Mouse (Mus musculus) liver, embryonic 11.5 days (tissue): ENCODE data around the gene Ccdc148. TPM values are rescaled to one million over a fixed set of nuclear protein-coding genes. Genes with fewer than 3 reads are reported as not detected.

Experiments used
- ATAC-seq: fragments of 200-750 bp; cut with Nextera tagmentation; replicated peaks from 2 replicates; pipeline ENCODE4 v1.8.0; 2017; ENCODE audit warnings: moderate number of reproducible peaks, mild to moderate bottlenecking, moderate TSS enrichment, moderate library complexity; ENCODE audit not compliant: low FRiP score
- DNase-seq: peaks from one replicate; pipeline ENCODE4 v3.0.0-alpha.2; 2017; ENCODE audit warnings: low spot score
- H3K27ac ChIP-seq: fragments of 300-500 bp; sonication (generic); 2 replicates; pipeline ENCODE4 v1.5.1; 2014; ENCODE audit warnings: mild to moderate bottlenecking, low read depth, low read length, control low read depth
- H3K27me3 ChIP-seq: fragments of 300-500 bp; sonication (generic); replicated peaks from 2 replicates; pipeline ENCODE4 v1.6.1; 2014; ENCODE audit warnings: low read length, mixed read lengths; ENCODE audit not compliant: control insufficient read depth, insufficient read depth
- H3K36me3 ChIP-seq: fragments of 300-500 bp; sonication (generic); 2 replicates; pipeline ENCODE4 v1.6.1; 2014; ENCODE audit warnings: mild to moderate bottlenecking, low read length, moderate library complexity, mixed read lengths; ENCODE audit not compliant: control insufficient read depth, insufficient read depth
- H3K4me1 ChIP-seq: fragments of 300-500 bp; sonication (generic); replicated peaks from 2 replicates; pipeline ENCODE4 v1.6.1; 2014; ENCODE audit warnings: low read length, mixed read lengths; ENCODE audit not compliant: control insufficient read depth, insufficient read depth
- H3K4me2 ChIP-seq: fragments of 300-500 bp; sonication (generic); 2 replicates; pipeline ENCODE4 v1.6.1; 2014; ENCODE audit warnings: mild to moderate bottlenecking, control low read depth, moderate library complexity
- H3K4me3 ChIP-seq: fragments of 300-500 bp; sonication (generic); 2 replicates; pipeline ENCODE4 v1.5.1; 2014; ENCODE audit warnings: low read depth, low read length, control low read depth
- H3K9ac ChIP-seq: fragments of 300-500 bp; sonication (generic); 2 replicates; pipeline ENCODE4 v1.6.1; 2014; ENCODE audit warnings: low read depth, low read length, control low read depth
- H3K9me3 ChIP-seq: fragments of 300-500 bp; sonication (generic); 2 replicates; pipeline ENCODE4 v1.6.1; 2016; ENCODE audit warnings: low read length, inconsistent platforms, mixed read lengths; ENCODE audit not compliant: control insufficient read depth
- WGBS: fragments of 180-500 bp; shearing (Covaris S2); extraction: QIAGEN DNeasy Blood & Tissue Kit; methylation state at CpG from one replicate; pipeline ENCODE4 v1.1.7; 2014; 5-methylcytosine and 5-hydroxymethylcytosine counted together
- polyA plus RNA-seq: library from polyadenylated mRNA; unstranded; fragments of >200 nt; fragmentation: Nextera tagmentation; extraction: Ambion mirVana; gene quantifications from 2 replicates; pipeline ENCODE4 v1.2.1, GENCODE M21; 2014

Ccdc148 gene
- polyA plus RNA-seq, 1 experiment from 2014 or later, result 0.32 TPM

DNA sequence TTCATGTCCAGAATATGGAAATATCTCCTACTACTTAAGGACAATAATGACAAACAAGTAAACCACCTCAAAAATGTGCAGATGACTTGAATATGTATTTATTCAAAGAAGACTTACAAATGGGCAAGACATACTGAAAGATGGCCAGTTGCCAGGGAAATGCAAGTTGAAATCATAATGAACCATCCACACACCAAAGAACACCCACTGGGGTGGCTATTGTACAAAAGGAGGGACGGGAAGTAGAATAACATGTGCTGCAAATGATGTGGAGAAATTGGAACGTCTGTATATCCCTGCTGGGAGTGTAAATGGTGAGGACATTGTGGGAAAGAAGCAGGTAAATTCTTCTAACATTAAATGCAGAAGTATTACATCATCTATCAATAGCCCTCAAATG is 347.5 kb downstream of the Ccdc148 start:
- ATAC-seq (no peak), DNase-seq (no peak)
- no peaks in the 10 kb centered on the region for H3K9me3 ChIP-seq
- H3K9ac ChIP-seq, result no peak overlapping the region
- 60% methylated on average over 2 of the region's 2 CpGs for WGBS
- H3K4me2 ChIP-seq, result no peak overlapping the region
- no peak overlapping the region for H3K27ac ChIP-seq
- H3K36me3 ChIP-seq, result no peaks in the 10 kb centered on the region
- H3K27me3 ChIP-seq, result no peaks in the 10 kb centered on the region
- no peaks in the 10 kb centered on the region for H3K4me1 ChIP-seq
- no peak overlapping the region for H3K4me3 ChIP-seq

DNA sequence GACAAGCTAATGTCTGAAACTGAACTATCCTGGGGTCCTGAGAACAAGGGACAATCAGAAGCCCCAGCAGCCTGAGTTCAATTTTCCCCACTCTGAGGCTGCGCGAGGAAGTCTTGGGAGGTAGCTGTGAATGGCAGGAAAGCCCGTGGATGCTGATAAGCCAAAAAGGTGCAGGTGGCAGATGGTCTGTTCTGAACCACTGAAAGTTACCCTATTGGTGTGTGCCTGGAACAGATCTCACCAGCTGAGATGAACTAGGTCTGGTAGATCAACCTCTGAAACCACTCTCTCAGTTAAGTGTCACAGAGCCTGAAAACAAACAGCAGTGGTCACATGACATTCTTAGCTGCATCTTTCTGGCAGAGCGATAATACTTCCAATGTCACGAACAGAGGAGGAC is 360.9 kb downstream of the Ccdc148 start:
- Histone ChIP-seq H3K36me3 (no peaks in the 10 kb centered on the region), H3K9ac (no peak overlapping the region), H3K4me1 (no peaks in the 10 kb centered on the region), H3K9me3 (no peaks in the 10 kb centered on the region), H3K4me3 (no peak overlapping the region), H3K4me2 (no peak overlapping the region), H3K27me3 (no peaks in the 10 kb centered on the region), H3K27ac (no peak overlapping the region)
- 70% methylated on average over 5 of the region's 5 CpGs for WGBS
- no peak for ATAC-seq
- DNase-seq, result no peak

DNA sequence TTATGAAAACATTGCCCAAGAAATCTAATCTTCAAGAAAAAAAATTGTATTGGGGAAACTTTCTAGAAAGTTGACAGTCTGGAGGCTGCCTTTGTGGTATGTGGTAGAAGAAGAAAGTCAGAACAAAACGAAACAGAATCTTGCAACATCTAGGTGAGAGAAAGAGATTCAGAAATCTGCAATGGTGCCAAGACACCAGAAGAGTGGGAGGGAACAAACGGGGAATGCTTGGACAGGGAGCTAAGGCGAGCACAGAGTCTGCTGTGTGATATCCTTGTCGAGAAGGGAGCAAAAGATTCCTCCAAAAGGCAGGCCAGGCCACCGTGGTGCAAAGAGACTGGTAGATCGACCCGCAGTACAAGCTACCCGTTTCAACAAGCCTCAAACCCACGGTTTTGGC is 361.4 kb downstream of the Ccdc148 start:
- Histone ChIP-seq H3K27ac (no peak overlapping the region), H3K9me3 (no peaks in the 10 kb centered on the region), H3K4me1 (no peaks in the 10 kb centered on the region), H3K9ac (no peak overlapping the region), H3K4me2 (no peak overlapping the region), H3K4me3 (no peak overlapping the region), H3K36me3 (no peaks in the 10 kb centered on the region), H3K27me3 (no peaks in the 10 kb centered on the region)
- WGBS, result 77% methylated on average over 9 of the region's 9 CpGs
- ATAC-seq (no peak), DNase-seq (no peak)

DNA sequence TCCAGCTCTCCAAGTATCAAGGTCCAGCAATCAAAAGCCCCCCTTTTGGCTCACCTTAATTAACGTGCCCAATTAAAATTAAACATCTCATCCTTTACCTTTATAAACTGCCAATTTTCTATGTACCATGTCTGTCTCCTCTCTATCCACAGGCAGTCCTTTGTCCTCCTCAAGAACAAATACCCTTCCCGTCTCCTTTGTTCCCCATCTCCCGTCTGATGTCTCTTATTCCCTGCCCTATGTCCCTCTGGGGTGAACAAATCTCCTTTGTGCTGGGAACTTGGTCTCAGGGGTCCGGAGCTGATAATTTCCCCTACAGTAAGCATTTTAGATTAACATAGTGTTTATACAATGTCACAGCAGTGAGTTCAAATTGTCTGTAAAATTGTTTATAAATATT is 363.0 kb downstream of the Ccdc148 start:
- ATAC-seq (no peak), DNase-seq (no peak)
- Histone ChIP-seq H3K36me3 (no peaks in the 10 kb centered on the region), H3K4me2 (no peak overlapping the region), H3K9ac (no peak overlapping the region), H3K27me3 (no peaks in the 10 kb centered on the region), H3K4me1 (no peaks in the 10 kb centered on the region), H3K9me3 (no peaks in the 10 kb centered on the region), H3K4me3 (no peak overlapping the region), H3K27ac (no peak overlapping the region)
- WGBS, result 78% methylated on average over 4 of the region's 4 CpGs

DNA sequence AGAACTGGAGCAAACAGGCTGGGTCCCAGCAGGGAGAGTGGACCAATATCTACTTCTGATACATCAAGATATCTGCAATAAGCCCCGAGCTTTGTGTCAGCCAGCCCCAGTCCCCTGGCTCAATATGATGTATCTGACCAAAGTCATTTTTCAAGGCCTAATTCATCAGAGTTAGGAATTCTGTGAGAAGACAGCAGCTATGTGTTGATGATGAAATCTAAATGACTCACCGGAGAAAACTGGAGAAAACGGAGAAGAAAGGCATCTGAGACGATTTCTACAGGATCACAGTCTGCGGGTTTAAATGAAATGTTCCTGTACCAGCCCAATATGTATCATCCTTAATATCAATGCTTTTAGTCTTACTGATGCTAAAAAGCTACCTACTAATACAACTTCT is 365.1 kb downstream of the Ccdc148 start:
- 84% methylated on average over 5 of the region's 5 CpGs for WGBS
- Histone ChIP-seq H3K9me3 (no peaks in the 10 kb centered on the region), H3K4me3 (no peak overlapping the region), H3K4me2 (no peak overlapping the region), H3K9ac (no peak overlapping the region), H3K27ac (no peak overlapping the region), H3K4me1 (no peaks in the 10 kb centered on the region), H3K36me3 (no peaks in the 10 kb centered on the region), H3K27me3 (no peaks in the 10 kb centered on the region)
- ATAC-seq (no peak), DNase-seq (no peak)

DNA sequence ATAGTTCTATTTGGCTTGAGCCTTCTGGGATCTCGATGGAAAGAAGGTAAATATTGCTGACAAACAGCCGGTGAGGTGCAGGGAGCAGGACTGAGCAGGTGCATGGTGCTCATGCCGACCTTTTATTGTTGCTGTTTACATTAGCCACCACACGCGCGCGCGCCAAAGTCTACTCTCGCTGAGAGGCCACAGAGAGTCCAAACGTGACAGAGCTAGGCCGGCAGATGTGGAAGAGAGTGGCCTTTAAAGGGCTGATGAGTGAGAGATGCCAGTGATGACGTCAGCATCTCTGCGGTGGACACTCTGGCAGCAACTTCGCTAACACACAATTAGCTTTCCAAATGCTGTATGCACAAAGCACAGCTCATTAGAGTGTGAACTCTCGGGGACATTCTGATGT is 366.0 kb downstream of the Ccdc148 start:
- Histone ChIP-seq H3K4me3 (no peak overlapping the region), H3K27ac (no peak overlapping the region), H3K4me2 (no peak overlapping the region), H3K9ac (no peak overlapping the region), H3K27me3 (no peaks in the 10 kb centered on the region), H3K4me1 (no peaks in the 10 kb centered on the region), H3K9me3 (no peaks in the 10 kb centered on the region), H3K36me3 (no peaks in the 10 kb centered on the region)
- 72% methylated on average over 15 of the region's 15 CpGs for WGBS
- DNase-seq, result no peak
- no peak for ATAC-seq

DNA sequence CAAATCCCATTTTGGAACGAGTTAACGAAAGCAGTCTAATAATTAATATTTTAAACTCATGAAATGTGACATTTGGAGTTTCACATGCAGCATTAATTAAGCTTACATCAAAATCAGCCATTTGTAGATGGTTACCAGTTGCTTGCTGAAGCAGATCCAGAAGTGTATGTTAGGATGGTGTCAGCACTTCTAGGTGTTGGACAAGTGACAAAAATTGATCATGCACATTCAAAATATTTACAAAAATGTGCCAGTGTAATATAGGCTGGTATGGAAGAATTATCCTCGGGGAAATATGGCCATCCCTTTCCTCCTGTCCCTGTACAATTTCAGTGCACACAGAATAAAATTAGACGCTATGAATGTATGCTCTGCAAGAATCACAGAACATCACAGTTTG is 370.1 kb downstream of the Ccdc148 start:
- ATAC-seq, result no peak
- Histone ChIP-seq H3K4me1 (no peaks in the 10 kb centered on the region), H3K9ac (no peak overlapping the region), H3K4me2 (no peak overlapping the region), H3K27ac (no peak overlapping the region), H3K9me3 (no peaks in the 10 kb centered on the region), H3K36me3 (no peaks in the 10 kb centered on the region), H3K4me3 (no peak overlapping the region), H3K27me3 (no peaks in the 10 kb centered on the region)
- WGBS, result 79% methylated on average over 4 of the region's 4 CpGs
- DNase-seq, result no peak

DNA sequence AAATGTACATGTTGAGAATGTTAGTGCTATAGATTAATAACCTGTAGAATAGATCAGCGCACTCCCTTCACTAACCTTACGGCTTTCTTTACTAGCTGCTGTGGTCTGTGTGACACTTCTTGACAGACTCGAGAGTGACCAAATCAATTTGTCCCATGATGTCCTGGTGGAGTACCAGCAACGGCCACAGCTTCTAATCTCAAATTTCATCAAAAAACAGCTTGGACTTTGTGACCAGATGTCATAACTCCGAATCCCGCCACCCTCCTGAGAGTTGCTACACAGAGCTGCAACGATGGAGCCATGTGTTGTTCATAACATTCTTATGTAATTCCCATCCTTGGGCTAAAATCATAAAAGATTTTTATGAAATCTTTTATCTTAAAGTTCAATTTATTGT is 370.5 kb downstream of the Ccdc148 start:
- no peaks in the 10 kb centered on the region for H3K4me1 ChIP-seq
- WGBS, result 87% methylated on average over 7 of the region's 7 CpGs
- H3K27ac ChIP-seq, result no peak overlapping the region
- H3K36me3 ChIP-seq, result no peaks in the 10 kb centered on the region
- H3K9me3 ChIP-seq, result no peaks in the 10 kb centered on the region
- no peak overlapping the region for H3K4me2 ChIP-seq
- no peak for ATAC-seq
- no peak overlapping the region for H3K4me3 ChIP-seq
- DNase-seq, result no peak
- no peaks in the 10 kb centered on the region for H3K27me3 ChIP-seq
- H3K9ac ChIP-seq, result no peak overlapping the region

DNA sequence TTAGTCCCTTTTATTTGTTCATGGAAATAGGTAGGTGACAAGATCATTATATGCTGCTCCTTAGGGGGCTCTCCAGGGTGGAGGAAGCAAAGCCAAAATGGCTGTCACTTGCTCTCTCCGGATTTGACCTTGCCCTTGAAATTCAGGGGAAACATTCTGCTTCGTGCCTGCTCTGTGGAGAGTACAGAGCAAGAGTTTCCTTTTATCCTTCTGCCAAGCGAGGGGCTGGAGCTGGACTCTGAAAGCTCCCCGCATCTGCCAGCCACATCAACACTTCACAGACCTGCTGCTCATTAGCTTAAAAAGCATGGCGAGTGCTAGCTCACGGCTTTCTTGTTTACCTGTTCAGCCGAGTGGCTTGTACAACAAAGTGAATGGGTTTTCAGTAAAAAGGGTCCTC is 373.1 kb downstream of the Ccdc148 start:
- no peak for DNase-seq
- Histone ChIP-seq H3K4me3 (no peak overlapping the region), H3K9ac (no peak overlapping the region), H3K9me3 (no peaks in the 10 kb centered on the region), H3K4me2 (no peak overlapping the region), H3K27ac (no peak overlapping the region), H3K27me3 (no peaks in the 10 kb centered on the region), H3K4me1 (no peaks in the 10 kb centered on the region), H3K36me3 (no peaks in the 10 kb centered on the region)
- no peak for ATAC-seq
- 54% methylated on average over 7 of the region's 7 CpGs for WGBS
